Mouse (Mus musculus) bone marrow macrophage, adult 2 months (primary cell): Measurements from ENCODE around the gene Wdr81.

Experiments used
- CTCF ChIP-seq: IDR thresholded peaks from 2 replicates; pipeline ENCODE4 v1.5.1; 2012; ENCODE audit warnings: low read depth, mild to moderate bottlenecking, low read length, moderate library complexity
- POLR2A ChIP-seq: IDR thresholded peaks from 2 replicates; pipeline ENCODE4 v1.6.1; 2012; ENCODE audit warnings: mild to moderate bottlenecking, low read depth, low read length, borderline replicate concordance

DNA sequence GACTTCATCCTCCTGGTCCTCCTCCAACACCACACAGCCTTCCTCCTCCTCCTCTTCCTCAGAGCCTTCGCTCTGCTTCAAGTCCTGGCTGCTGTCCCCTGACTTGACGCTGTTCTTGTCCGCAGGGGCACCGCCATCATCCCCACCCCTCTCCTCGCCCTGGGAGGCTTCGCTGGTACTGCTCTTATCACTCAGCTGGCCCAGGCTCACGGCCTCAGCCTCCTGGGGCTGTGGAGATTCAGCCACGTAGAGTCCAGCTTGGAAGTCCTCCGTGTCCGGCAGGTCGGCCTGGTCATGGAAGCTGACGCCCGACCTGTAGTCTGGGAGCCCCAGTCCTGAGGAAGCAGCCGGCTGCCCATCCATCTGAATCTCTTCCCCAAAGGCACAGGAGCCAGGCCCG lies 3.6 kb downstream of the Wdr81 start:
- TF ChIP-seq POLR2A: no peak
- no peak for TF ChIP-seq CTCF
